Mouse (Mus musculus) thymus, adult 2 months (tissue): Measurements from ENCODE around the gene Kcnk2.

Source experiments
- CTCF ChIP-seq: fragments of 200-500 bp; IDR thresholded peaks from 2 replicates; pipeline ENCODE4 v1.5.1; 2012; ENCODE audit warnings: mild to moderate bottlenecking, control low read depth, low read length, moderate library complexity, borderline replicate concordance; ENCODE audit not compliant: control insufficient read depth, poor library complexity, insufficient read depth; ENCODE audit errors: extremely low read depth
- POLR2A ChIP-seq: fragments of 200-500 bp; IDR thresholded peaks from 2 replicates; pipeline ENCODE4 v1.6.1; 2012; ENCODE audit warnings: mild to moderate bottlenecking, low read length, control low read depth, moderate library complexity; ENCODE audit not compliant: control insufficient read depth, poor library complexity, insufficient read depth; ENCODE audit errors: extremely low read depth

- no peak for TF ChIP-seq POLR2A
- no peak for TF ChIP-seq CTCF
Measured at GRCm38 (mm10) chr1:189349205-189349604, 52.9 kb downstream of the Kcnk2 start.
